Mouse (Mus musculus) embryonic facial prominence, embryonic 15.5 days (tissue): ENCODE data around the gene Sirpa. TPM values are rescaled to one million over a fixed set of nuclear protein-coding genes. Genes with fewer than 3 reads are reported as not detected.

ENCODE experiments used
- ATAC-seq: fragments of 200-750 bp; cut with Nextera tagmentation; 2 replicates; pipeline ENCODE4 v1.8.0; 2017; ENCODE audit warnings: low read depth, moderate TSS enrichment; ENCODE audit not compliant: insufficient number of reproducible peaks, low FRiP score, low TSS enrichment
- H3K27ac ChIP-seq: fragments of 300-500 bp; sonication (generic); replicated peaks from 2 replicates; pipeline ENCODE4 v1.5.1; 2015; ENCODE audit warnings: mild to moderate bottlenecking, inconsistent platforms
- H3K27me3 ChIP-seq: fragments of 300-500 bp; sonication (generic); 2 replicates; pipeline ENCODE4 v1.6.1; 2015; ENCODE audit warnings: inconsistent platforms
- H3K36me3 ChIP-seq: fragments of 300-500 bp; sonication (generic); 2 replicates; pipeline ENCODE4 v1.6.1; 2015; ENCODE audit warnings: mild to moderate bottlenecking, inconsistent platforms
- H3K4me1 ChIP-seq: fragments of 300-500 bp; sonication (generic); 2 replicates; pipeline ENCODE4 v1.6.1; 2015; ENCODE audit warnings: inconsistent platforms
- H3K4me2 ChIP-seq: fragments of 300-500 bp; sonication (generic); replicated peaks from 2 replicates; pipeline ENCODE4 v1.6.1; 2015; ENCODE audit warnings: mild to moderate bottlenecking, inconsistent platforms
- H3K4me3 ChIP-seq: fragments of 300-500 bp; sonication (generic); replicated peaks from 2 replicates; pipeline ENCODE4 v1.5.1; 2015; ENCODE audit warnings: mild to moderate bottlenecking, inconsistent platforms
- H3K9ac ChIP-seq: fragments of 300-500 bp; sonication (generic); 2 replicates; pipeline ENCODE4 v1.6.1; 2015; ENCODE audit warnings: inconsistent platforms
- H3K9me3 ChIP-seq: fragments of 300-500 bp; sonication (generic); replicated peaks from 2 replicates; pipeline ENCODE4 v1.6.1; 2016; ENCODE audit warnings: inconsistent platforms
- whole genome bisulfite sequencing: fragments of 180-500 bp; shearing (Covaris S2); methylation state at CpG from one replicate; pipeline ENCODE4 v1.1.7; 2015; 5-methylcytosine and 5-hydroxymethylcytosine counted together
- polyA plus RNA-seq: library from polyadenylated mRNA; unstranded; fragments of >200 nt; fragmentation: Nextera tagmentation; extraction: Ambion mirVana; gene quantifications from 2 replicates; pipeline ENCODE4 v1.2.1, GENCODE M21; 2015

The Sirpa gene
- polyA plus RNA-seq, 1 experiment from 2014 or later: 30.9 TPM

GRCm38 (mm10) chr2:129627133-129627532, 34.5 kb downstream of the Sirpa start:
- WGBS: 88% methylated on average over 5 of the region's 5 CpGs

GRCm38 (mm10) chr2:129627811-129628210, 35.2 kb downstream of the Sirpa start:
- H3K27me3 ChIP-seq: no peaks in the 10 kb centered on the region
- no peak for ATAC-seq
- H3K4me2 ChIP-seq: no peak overlapping the region
- no peaks in the 10 kb centered on the region for H3K9me3 ChIP-seq
- H3K9ac ChIP-seq: no peak overlapping the region
- peaks cover 11% of the 10 kb centered on the region for H3K4me1 ChIP-seq
- H3K27ac ChIP-seq: 0 out of 2 replicates have a peak overlapping the region, but pooled peaks have one; percentile 0
- H3K36me3 ChIP-seq: peaks cover 5% of the 10 kb centered on the region; the same call in 1 of the 2 replicates
- WGBS: 79% methylated on average over 13 of the region's 13 CpGs
- no peak overlapping the region for H3K4me3 ChIP-seq

More at GRCm38 (mm10) chr2:129627133-129627532, 34.5 kb downstream of the Sirpa start:
- no peak overlapping the region for H3K4me3 ChIP-seq
- ATAC-seq: no peak
- H3K9ac ChIP-seq: no peak overlapping the region
- no peak overlapping the region for H3K4me2 ChIP-seq
- no peaks in the 10 kb centered on the region for H3K9me3 ChIP-seq
- no peak overlapping the region for H3K27ac ChIP-seq
- no peaks in the 10 kb centered on the region for H3K27me3 ChIP-seq
- H3K36me3 ChIP-seq: peaks cover 5% of the 10 kb centered on the region; the same call in 1 of the 2 replicates
- H3K4me1 ChIP-seq: 0 out of 2 replicates have a peak, but pooled peaks cover 4% of the 10 kb centered on the region

- Histone ChIP-seq H3K27ac (no peak overlapping the region; the same call in 1 of the 2 replicates), H3K4me3 (no peak overlapping the region)
- no peak for ATAC-seq
These were observed 36.0 kb downstream of the Sirpa start for GRCm38 (mm10) chr2:129628456-129629185.

GRCm38 (mm10) chr2:129629786-129630531, 37.3 kb downstream of the Sirpa start:
- Histone ChIP-seq H3K36me3 (peaks cover 5% of the 10 kb centered on the region; the same call in 1 of the 2 replicates), H3K9me3 (no peaks in the 10 kb centered on the region), H3K4me3 (no peak overlapping the region), H3K27me3 (no peaks in the 10 kb centered on the region), H3K4me1 (peaks cover 16% of the 10 kb centered on the region), H3K4me2 (no peak overlapping the region), H3K27ac (no peak overlapping the region), H3K9ac (no peak overlapping the region)
- ATAC-seq: no peak
- WGBS: 93% methylated on average over 15 of the region's 15 CpGs

More at GRCm38 (mm10) chr2:129628456-129629185, 36.0 kb downstream of the Sirpa start:
- H3K36me3 ChIP-seq: peaks cover 5% of the 10 kb centered on the region; the same call in 1 of the 2 replicates
- H3K9me3 ChIP-seq: no peaks in the 10 kb centered on the region
- no peak overlapping the region for H3K9ac ChIP-seq
- 84% methylated on average over 6 of the region's 6 CpGs for WGBS
- H3K4me2 ChIP-seq: no peak overlapping the region
- no peaks in the 10 kb centered on the region for H3K27me3 ChIP-seq
- peaks cover 19% of the 10 kb centered on the region for H3K4me1 ChIP-seq

- ATAC-seq: no peak
- Histone ChIP-seq H3K27ac (no peak overlapping the region), H3K9ac (no peak overlapping the region), H3K9me3 (no peaks in the 10 kb centered on the region), H3K4me2 (no peak overlapping the region), H3K4me1 (peaks cover 15% of the 10 kb centered on the region), H3K27me3 (no peaks in the 10 kb centered on the region), H3K36me3 (peaks cover 5% of the 10 kb centered on the region; the same call in 1 of the 2 replicates), H3K4me3 (no peak overlapping the region)
- WGBS: 73% methylated on average over 3 of the region's 3 CpGs
These were observed 37.9 kb downstream of the Sirpa start for GRCm38 (mm10) chr2:129630532-129630886.

GRCm38 (mm10) chr2:129630978-129631660, 38.5 kb downstream of the Sirpa start:
- WGBS: 81% methylated on average over 7 of the region's 7 CpGs
- H3K27ac ChIP-seq: no peak overlapping the region
- H3K9me3 ChIP-seq: no peaks in the 10 kb centered on the region
- H3K4me1 ChIP-seq: peaks cover 15% of the 10 kb centered on the region
- peaks cover 5% of the 10 kb centered on the region; the same call in 1 of the 2 replicates for H3K36me3 ChIP-seq
- no peak for ATAC-seq
- H3K9ac ChIP-seq: no peak overlapping the region
- no peaks in the 10 kb centered on the region for H3K27me3 ChIP-seq
- H3K4me3 ChIP-seq: no peak overlapping the region
- H3K4me2 ChIP-seq: no peak overlapping the region

- H3K4me2 ChIP-seq: no peak overlapping the region
- H3K36me3 ChIP-seq: peaks cover 5% of the 10 kb centered on the region; the same call in 1 of the 2 replicates
- WGBS: 85% methylated on average over 7 of the region's 7 CpGs
- no peak overlapping the region for H3K9ac ChIP-seq
- no peak for ATAC-seq
- H3K27me3 ChIP-seq: no peaks in the 10 kb centered on the region
- peaks cover 15% of the 10 kb centered on the region for H3K4me1 ChIP-seq
- H3K4me3 ChIP-seq: no peak overlapping the region
- H3K27ac ChIP-seq: peak overlapping the region; percentile 75; the same call in 1 of the 2 replicates
- no peaks in the 10 kb centered on the region for H3K9me3 ChIP-seq
These were observed 39.7 kb downstream of the Sirpa start for GRCm38 (mm10) chr2:129632324-129632723.

- Histone ChIP-seq H3K27me3 (no peaks in the 10 kb centered on the region), H3K36me3 (peaks cover 5% of the 10 kb centered on the region; the same call in 1 of the 2 replicates), H3K4me2 (no peak overlapping the region), H3K9me3 (no peaks in the 10 kb centered on the region), H3K27ac (peak overlapping the region; percentile 75), H3K4me3 (no peak overlapping the region), H3K4me1 (peaks cover 15% of the 10 kb centered on the region), H3K9ac (no peak overlapping the region)
- ATAC-seq: peak; percentile 81
- 47% methylated on average over 9 of the region's 9 CpGs for WGBS
These were observed 40.6 kb downstream of the Sirpa start for GRCm38 (mm10) chr2:129633077-129633732.

GRCm38 (mm10) chr2:129633982-129634381, 41.3 kb downstream of the Sirpa start:
- H3K27me3 ChIP-seq: no peaks in the 10 kb centered on the region
- WGBS: 68% methylated on average over 3 of the region's 3 CpGs
- no peak; the same call in 1 of the 2 replicates for ATAC-seq
- H3K9ac ChIP-seq: no peak overlapping the region
- H3K4me2 ChIP-seq: no peak overlapping the region
- H3K27ac ChIP-seq: no peak overlapping the region
- H3K4me1 ChIP-seq: peaks cover 15% of the 10 kb centered on the region
- no peak overlapping the region for H3K4me3 ChIP-seq
- H3K9me3 ChIP-seq: no peaks in the 10 kb centered on the region
- peaks cover 5% of the 10 kb centered on the region; the same call in 1 of the 2 replicates for H3K36me3 ChIP-seq

- H3K27me3 ChIP-seq: no peaks in the 10 kb centered on the region
- no peak overlapping the region for H3K4me2 ChIP-seq
- H3K27ac ChIP-seq: no peak overlapping the region
- H3K36me3 ChIP-seq: no peaks in the 10 kb centered on the region
- no peaks in the 10 kb centered on the region for H3K4me1 ChIP-seq
- no peak overlapping the region for H3K9ac ChIP-seq
- no peaks in the 10 kb centered on the region for H3K9me3 ChIP-seq
- ATAC-seq: no peak
- H3K4me3 ChIP-seq: no peak overlapping the region
- 60% methylated on average over 4 of the region's 4 CpGs for WGBS
These were observed 60.0 kb downstream of the Sirpa start for GRCm38 (mm10) chr2:129652616-129653015.
